Mouse (Mus musculus) layer of hippocampus, postnatal 14 days (tissue): ENCODE measurements at regions not wholly inside any gene's neighbourhood (a gene's known extent, or its start where the extent isn't known, plus 50 kb on each side); places are given as distances from the start of the nearest gene placed in this dataset.

Source experiments
- DNase-seq, 2 experiments: peaks; one replicate each; pipeline ENCODE4 v3.0.0; 2021 to 2022; ENCODE audit warnings: low spot score in 2 of 2, mixed read lengths in 1 of 2

GRCm38 (mm10) chr1:83728810-83729209, 320.8 kb upstream of the Sphkap start:
- DNase-seq = no peak

- DNase-seq = no peak
These were observed 319.9 kb upstream of the Sphkap start for GRCm38 (mm10) chr1:83727938-83728337.

- peak in 1 of 2 experiments; percentile 77 for DNase-seq
These were observed 319.2 kb upstream of the Sphkap start for GRCm38 (mm10) chr1:83727215-83727614.

- no peak for DNase-seq
These were observed 315.1 kb upstream of the Sphkap start for GRCm38 (mm10) chr1:83723096-83723495.

GRCm38 (mm10) chr1:83720166-83720565, 312.2 kb upstream of the Sphkap start:
- DNase-seq = no peak

- peak; percentile 51 to 87 for DNase-seq
These were observed 309.1 kb upstream of the Sphkap start for GRCm38 (mm10) chr1:83717056-83717455.

GRCm38 (mm10) chr1:83701696-83702404, 293.9 kb upstream of the Sphkap start:
- DNase-seq = no peak

GRCm38 (mm10) chr1:83697422-83697821, 289.4 kb upstream of the Sphkap start:
- no peak for DNase-seq

- DNase-seq = no peak
These were observed 277.2 kb upstream of the Sphkap start for GRCm38 (mm10) chr1:83685221-83685620.

GRCm38 (mm10) chr1:83665326-83665725, 257.3 kb upstream of the Sphkap start:
- DNase-seq = peak; percentile 19 to 68

- DNase-seq = peak; percentile 22 to 77
These were observed 254.1 kb upstream of the Sphkap start for GRCm38 (mm10) chr1:83661808-83662802.

GRCm38 (mm10) chr1:83653661-83654060, 245.7 kb upstream of the Sphkap start:
- peak in 1 of 2 experiments; percentile 35 for DNase-seq

- DNase-seq = no peak
These were observed 237.6 kb upstream of the Sphkap start for GRCm38 (mm10) chr1:83645606-83646005.

GRCm38 (mm10) chr1:83642656-83643055, 234.7 kb upstream of the Sphkap start:
- no peak for DNase-seq

- DNase-seq = peak in 1 of 2 experiments; percentile 31
These were observed 228.1 kb upstream of the Sphkap start for GRCm38 (mm10) chr1:83636051-83636450.

- DNase-seq = peak; percentile 36 to 66
These were observed 223.8 kb upstream of the Sphkap start for GRCm38 (mm10) chr1:83631798-83632197.

GRCm38 (mm10) chr1:83631394-83631793, 223.4 kb upstream of the Sphkap start:
- DNase-seq = peak in 1 of 2 experiments; percentile 12

GRCm38 (mm10) chr1:83587258-83587657, 179.3 kb upstream of the Sphkap start:
- no peak for DNase-seq

GRCm38 (mm10) chr1:83583041-83583440, 175.0 kb upstream of the Sphkap start:
- DNase-seq = peak; percentile 56 to 90

GRCm38 (mm10) chr1:83569991-83570390, 162.0 kb upstream of the Sphkap start:
- DNase-seq = no peak

GRCm38 (mm10) chr1:83568746-83569145, 160.7 kb upstream of the Sphkap start:
- DNase-seq = no peak

GRCm38 (mm10) chr1:83551617-83552016, 143.6 kb upstream of the Sphkap start:
- DNase-seq = peak; percentile 35 to 84
